Mouse (Mus musculus) ES-E14 (cell line): ENCODE data around the gene Bcl9l.

Source experiments
- ZC3H11A ChIP-seq: IDR thresholded peaks from 2 replicates; pipeline ENCODE4 v1.6.1; 2012; ENCODE audit warnings: low read depth, mild to moderate bottlenecking, inconsistent platforms, low read length, borderline replicate concordance
- ZNF384 ChIP-seq: IDR thresholded peaks from 2 replicates; pipeline ENCODE4 v1.6.1; 2012; ENCODE audit warnings: low read depth, low read length, inconsistent platforms

DNA sequence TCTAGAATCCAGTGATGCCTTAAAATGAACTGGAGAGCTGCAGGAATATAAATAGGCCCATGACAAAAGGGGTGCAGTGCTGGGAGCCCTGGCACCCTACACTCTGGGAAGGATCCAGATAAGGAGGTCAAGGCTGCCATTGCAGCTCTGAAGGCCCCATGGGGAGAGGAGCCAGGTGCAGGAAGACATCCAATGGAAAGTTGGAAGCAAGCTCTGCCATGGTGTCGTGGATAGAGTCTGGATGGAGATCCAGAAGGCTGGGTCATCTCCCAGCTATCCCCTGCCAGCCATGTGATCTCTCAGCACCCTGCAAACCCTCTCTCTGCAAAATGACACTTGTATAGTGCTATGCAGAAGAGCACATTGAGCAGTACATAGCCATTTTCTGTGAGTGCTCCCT, 8.3 kb upstream of the Bcl9l start:
- TF ChIP-seq ZC3H11A (no peak), ZNF384 (no peak)
